Mouse (Mus musculus) urinary bladder, postnatal 25 days (tissue): ENCODE data around the gene Zfp961.
"Not testable (repeated sequence)": the region's sequence is repeated elsewhere in the genome, so short reads cannot be mapped to it uniquely, and the experiment has no call there.

Source experiments
- DNase-seq: peaks from one replicate; pipeline ENCODE4 v3.0.0; 2022; ENCODE audit warnings: low spot score

Zfp961 gene

DNA sequence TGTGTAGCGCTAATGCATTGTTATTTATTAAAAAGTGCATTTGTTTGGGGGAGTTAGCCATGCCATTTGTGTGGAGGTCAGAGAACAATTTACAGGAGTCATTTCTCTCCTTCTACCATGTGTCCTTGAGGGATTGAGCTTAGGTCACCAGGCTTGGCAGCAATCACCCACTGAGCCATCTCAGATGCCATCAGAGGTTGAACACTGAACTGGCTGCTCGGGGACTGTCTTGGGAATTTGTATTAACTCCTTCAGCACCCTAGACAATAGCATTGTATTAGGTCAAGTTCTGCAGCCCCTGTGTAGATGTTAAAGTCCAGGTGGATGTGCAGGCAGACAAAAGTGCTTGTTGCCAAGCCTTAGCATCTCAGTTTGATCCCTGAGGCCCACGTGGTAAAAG lies 13.2 kb downstream of the Zfp961 start:
- no peak for DNase-seq

DNA sequence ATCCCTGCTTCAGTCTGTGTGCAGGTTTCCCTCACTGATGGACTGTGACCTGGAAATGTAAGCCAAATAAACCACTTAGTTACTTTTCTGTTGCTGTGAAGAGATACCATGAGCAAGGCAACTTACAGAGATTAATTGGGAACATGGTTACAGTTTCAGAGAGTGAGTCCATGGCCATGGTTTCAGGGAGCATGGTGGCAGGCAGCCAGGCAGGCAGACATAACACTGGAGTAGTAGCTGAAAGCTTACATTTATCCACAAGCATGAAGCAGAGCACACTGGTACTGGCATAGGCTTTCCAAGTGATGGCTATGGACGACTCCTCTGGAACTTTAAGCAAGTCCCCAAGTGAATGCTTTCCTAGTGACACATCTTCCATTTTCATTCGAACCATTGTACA lies 14.3 kb downstream of the Zfp961 start:
- no peak for DNase-seq

DNA sequence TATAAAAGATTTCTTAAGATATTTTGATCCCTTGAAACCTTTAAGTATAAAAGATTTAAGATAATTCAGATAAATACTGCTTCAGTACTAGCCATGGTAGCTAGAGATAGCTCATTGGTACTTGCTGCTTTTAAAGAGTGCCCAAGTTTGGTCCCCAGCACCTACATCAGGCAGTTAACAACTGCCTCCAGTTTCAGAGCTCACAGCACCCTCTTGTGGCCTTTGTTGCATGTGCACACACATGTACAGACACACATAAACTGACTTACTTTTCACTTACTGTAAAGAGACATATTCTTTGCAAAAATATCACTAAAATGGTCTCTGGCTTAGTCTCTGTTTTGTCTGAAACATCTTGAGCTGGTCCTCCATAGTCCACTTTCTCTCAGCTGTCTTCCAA lies 15.6 kb downstream of the Zfp961 start:
- no peak for DNase-seq

DNA sequence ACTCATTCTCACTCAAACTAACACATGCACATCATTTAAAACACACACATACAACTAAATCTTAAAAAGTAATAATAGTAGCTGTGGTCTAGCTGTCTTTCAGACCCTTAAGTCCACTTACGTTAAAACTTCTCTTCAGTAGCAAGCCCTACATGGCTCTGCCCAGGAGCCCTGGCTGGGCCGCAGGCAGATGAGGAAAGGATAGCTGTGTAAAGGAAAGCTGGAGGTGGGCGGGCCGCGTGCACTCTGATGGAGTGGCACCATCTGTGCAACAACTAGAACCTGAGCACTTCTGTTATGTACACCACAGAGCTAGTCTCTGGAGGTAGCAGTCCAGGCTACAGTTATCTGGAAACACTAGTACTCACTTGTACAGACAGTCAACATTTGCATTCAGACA lies 16.4 kb downstream of the Zfp961 start:
- no peak for DNase-seq

DNA sequence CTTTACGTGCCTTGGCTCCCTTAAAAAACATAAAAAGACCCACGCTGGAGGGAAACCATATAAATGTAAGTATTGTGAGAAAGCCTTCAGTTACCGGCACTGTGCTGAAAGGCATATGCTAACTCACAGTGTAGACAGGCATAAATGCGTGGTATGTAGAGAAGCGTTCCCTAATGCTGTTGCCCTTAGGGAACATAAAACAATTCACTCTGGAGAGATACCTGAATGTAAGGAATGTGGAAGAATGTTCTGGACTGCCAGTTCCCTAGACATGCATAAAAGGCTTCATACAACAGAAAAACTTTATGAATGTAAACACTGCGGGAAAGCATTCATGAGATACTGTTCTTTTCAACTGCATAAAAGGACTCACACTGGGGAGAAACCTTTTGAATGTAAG lies 17.3 kb downstream of the Zfp961 start:
- DNase-seq: no peak

DNA sequence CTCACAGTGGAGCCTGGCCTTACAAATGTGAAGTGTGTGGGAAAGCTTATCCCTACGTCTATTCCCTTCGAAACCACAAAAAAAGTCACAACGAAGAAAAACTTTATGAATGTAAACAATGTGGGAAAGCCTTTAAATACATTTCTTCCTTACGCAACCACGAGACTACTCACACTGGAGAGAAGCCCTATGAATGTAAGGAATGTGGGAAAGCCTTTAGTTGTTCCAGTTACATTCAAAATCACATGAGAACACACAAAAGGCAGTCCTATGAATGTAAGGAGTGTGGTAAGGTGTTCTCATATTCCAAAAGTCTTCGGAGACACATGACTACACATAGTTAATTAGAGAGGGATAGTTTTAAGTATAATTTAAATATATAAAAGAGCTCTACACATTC lies 17.8 kb downstream of the Zfp961 start:
- no peak for DNase-seq

DNA sequence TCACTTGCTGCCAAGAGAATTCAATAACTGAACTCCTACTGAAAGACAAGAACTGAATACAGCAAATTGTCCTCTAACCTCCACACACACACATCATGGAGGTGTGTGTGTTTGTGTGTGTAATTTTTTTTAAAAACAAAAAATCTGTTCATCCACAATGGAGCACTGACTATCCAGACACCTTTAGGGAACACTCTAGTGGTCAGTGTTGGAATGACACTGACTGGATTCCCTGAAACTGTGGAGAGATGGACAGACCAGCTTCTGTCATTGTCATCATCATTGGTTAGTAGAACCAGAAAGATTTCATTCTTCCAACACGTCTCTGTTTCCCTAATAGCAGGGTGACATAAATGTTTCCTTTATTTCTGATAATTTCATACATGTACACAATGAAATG lies 21.1 kb downstream of the Zfp961 start:
- no peak for DNase-seq

DNA sequence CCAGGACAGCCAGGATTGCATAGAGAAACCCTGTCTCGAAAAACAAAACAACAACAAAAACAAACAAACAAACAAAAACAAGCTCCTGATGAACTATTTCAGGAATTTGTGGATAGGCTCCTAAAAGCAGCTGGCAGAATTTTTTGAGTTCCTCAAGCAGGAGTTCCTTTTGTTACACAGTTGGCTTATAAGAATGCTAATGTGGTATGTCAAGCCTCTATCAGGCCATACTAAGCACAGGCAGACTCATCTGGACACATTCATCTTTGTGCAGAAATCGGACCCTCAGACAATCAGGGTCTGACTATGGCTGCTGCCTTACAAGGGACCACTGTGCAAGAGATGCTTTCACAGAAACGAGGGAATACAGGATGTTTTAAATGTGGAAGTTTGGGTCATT lies 23.4 kb downstream of the Zfp961 start:
- DNase-seq: no peak

DNA sequence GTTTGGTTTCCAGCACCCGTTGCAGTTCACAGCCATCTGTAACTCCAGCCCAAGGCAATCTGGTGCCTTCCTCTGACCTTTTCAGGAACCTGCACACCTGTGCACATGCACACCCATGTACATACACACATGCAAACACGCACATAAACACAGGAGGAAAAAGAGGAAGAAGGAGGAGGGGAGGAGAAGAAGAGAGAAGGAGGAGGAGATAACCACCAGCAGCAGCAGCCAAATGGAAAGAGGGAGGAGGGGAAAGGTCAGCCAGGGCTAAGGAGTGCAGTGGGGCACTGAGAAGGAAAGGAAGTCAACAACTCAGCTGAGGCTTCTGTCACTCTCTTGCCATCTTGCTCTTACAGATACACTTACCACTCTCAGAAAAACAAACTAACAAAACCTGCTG lies 30.2 kb downstream of the Zfp961 start:
- DNase-seq: no peak

DNA sequence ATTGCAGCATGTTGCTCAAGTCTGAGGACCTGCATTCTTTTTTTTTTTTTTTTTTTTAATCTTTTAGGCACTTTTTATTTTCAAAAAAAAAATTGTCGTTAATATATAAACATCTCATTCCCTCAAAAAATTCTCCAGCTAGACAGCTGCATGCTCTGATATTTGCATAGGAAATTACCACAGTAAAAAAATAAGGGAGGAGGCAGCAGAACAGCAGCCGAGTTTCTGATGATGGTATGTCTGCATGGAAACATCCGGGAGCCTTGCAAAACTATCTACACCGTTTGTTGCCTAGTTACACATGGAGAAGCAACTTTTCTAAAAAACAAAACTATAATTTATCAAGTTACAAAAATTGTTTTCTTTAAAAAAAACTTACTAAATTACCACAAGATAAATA lies 30.6 kb downstream of the Zfp961 start:
- no peak for DNase-seq

DNA sequence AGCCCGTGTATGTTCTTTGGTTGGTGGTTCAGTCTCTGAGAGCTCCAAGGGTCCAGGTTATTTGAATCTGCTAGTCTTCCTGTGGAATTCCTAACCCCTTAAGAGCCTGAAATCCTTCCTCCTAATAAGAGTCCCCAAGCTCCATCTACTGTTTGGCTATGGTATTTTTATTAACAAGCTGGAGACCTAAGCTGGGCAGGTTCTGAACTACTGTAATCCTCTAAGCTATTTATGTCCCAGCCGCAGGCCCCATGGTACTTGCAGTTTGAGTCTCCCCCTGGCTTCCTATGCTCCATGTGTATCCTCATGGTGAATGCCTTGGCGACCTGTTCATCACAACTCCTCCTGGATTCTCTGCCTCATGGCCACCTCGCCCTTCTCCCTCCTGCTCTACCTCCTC lies 33.8 kb downstream of the Zfp961 start:
- DNase-seq: no peak

DNA sequence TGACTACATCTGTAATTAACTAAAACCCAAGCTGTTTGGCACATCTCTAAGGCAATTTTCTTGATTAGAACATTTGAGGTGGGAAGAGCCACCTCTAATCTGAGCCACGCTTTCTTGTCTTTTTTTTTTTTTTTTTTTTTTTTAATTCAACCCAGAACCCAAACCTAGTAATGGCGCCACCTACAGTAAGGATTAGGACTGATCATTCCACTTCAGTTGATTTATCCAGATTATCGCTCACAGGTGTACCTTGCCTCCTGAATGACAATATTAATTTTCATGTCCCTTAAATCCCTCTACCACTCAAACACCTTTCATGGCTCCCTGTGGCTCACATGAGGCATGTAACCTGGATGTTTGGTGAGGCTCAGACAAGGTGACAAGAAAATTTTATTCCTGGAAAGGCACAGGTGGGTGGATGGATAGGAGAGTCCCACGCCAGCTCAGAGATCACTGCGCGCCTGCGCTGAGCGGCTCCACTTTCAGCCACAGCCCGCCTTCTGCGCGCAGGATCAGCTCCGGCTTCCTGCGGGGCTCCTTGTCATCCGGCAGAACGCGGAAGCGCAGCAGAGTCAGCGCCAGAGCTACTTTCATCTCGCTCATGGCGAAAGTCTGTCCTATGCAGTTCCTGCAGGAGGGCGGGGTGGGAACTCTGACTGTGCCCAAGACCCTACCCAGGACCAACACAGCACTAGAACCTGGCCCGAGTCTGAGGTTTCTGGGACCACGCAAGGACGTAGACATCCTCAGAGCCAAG lies 37.5 kb downstream of the Zfp961 start:
- peak; percentile 45 for DNase-seq

DNA sequence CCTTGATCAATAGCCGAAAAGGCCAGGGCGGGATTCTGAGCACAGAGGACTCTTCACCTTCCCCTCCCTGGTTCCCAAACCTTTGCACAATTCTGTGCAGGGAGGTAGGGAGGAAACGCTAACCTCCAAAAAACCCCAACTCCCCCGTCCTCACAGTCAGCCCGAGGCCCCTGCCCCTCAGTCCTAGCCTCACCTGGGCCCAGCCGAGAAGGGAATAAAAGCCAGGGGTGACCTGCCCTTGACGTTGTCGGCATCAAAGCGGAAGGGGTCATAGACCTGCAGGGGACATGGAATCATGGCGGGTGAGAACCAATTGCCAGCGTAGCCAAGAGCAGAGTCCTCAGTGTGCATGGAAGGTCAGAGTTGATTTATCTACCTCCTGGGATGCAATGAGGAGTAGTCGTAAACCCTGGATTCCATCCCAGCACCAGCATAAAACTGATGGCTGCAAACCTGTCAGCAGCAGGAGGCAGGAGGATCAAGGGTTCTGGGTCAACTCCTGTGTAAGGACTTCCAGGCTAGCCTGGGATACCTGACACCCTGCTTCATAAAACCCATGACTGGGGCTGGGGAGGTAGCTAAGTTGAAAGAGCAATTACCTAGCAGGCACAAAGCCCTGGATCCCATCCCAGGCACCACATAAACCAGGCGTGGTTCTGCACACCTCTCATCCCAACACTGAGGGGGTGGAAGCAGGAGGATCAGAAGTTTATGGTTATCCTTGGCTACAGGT lies 38.2 kb downstream of the Zfp961 start:
- no peak for DNase-seq

DNA sequence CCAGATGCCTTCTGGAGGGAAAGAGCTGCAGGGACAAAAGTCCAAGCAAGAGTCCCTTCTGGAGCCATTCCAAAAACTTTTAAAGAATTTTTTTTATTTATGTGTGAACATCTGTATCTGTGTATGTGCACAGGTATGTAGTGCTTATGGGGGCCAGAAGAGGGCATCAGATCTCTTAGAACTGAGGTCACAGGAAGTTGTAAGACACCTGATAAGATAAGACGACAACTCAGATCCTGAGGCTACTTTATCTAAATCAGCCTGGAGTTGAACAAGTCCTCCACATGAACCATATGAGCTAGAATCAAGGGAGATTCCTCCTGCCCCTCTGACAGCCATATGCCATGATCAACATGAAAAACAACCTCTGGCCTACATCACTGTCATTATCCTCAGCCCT lies 48.6 kb downstream of the Zfp961 start:
- no peak for DNase-seq

DNA sequence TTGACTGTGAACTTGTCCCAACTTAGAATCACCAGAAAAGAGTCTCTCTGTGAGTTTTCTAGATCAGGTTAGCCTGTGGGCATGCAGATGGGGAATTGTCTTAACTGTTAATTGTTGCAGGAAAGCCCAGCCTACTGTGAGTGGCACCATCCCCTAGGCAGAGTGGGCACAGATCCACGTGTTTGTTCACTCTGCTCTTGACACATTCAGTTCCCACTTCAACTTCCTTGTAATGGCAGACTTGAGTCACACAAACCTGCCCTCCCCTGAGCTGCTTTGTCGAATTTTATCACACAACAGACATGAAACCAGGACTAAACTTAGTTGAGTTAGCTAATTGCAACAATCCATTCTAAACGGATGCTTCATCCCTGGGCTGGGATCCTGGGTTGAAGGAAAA lies 49.4 kb downstream of the Zfp961 start:
- no peak for DNase-seq

DNA sequence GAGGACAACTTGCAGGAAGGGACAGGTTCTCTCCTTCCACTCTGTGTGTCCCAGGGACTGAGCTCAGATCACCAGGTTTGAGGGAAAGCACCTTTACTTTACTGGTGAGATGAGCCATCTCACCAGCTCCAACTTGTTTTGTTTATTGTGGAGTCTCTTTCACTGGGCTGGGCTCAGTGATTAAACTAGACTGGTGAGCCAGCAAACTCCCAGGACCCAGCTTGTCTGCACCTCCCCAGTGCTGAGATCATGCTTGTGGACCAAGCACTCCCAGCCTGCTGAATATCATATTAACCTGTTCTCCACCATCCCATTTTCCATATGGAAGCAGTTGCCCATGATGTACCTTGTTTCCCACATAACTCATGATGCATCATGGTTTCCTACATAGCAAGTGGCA lies 52.1 kb downstream of the Zfp961 start:
- no peak for DNase-seq

DNA sequence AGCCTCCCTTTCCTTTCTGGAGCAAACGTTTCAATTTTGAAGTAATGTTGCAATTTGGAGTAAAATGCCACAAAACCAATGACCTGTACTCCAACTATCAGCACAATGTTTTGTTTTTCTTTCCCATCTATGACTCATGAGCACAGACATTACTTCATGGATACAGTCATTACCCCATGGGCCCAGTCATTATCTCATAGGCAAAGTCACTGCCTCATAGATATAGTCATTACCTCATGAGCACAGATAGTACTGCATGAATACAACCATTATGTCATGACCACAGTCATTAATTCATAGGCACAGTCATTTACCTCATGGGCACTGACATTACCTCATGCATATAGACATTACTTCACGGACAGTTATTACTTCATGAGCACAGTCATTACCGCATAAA lies 55.1 kb downstream of the Zfp961 start:
- no peak for DNase-seq

DNA sequence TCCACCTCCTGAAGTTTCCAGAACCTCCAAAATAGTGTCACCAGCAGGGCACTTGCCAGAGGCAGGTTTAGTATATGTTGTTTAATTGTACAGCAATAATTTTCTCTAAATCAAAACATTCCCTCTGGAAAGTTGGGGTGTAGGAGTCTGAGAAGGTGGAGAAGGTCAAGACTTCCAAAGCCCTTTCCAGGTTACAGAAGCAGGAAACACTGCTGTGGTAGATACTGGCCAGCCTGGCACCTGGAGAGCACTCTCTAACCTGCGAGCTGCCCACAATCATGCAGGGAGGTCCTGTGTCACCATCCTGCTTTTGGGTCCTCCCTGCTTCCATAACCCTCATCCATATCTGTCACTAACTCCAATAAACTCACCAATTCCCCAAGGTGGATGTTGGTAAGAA lies 55.9 kb downstream of the Zfp961 start:
- DNase-seq: no peak

DNA sequence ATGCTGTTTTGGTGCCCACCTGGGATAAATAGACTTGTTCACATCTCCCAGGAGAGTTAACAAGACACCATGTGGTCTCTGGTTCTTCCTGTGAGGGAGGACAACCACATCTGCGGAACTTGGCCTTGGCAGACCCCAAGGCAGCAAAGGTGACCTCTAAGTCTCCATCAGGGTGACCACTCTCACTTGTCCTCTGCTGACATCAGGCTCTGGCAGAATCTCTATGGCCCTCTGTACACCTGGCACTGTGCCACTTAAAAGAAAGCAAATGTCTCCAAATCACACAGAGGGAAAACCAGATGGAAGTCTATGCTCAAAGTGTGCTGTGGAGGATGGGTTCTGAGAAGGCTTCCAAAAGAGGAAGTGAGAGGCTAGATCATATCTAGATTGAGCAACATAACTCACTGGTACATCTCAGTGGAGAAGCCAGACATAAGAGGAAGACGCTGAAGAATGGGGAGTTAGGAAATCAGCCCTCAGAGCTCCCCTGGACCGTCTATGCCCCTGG lies 57.4 kb downstream of the Zfp961 start:
- DNase-seq: no peak

DNA sequence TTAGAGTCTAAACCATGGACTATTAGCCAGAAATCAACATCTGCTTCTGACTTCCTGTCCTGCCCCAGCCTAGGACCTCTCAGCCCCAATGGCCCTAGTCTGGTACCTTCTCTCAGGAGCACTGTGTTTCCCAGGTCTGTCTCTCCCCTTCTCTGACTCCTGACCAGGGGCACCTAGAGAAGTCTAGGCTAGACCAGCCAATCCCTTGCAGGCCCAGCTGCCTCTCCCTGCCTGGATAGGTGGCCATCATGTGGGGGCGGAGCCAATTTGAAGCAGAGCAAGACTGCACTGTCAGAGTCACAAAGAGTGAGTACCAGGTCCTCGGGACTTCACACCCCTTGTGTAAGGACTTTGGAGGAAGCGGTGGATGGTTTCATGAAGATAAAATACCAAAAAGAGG lies 58.6 kb downstream of the Zfp961 start, which contains the start of gene Cyp4f18:
Gene Cyp4f18 (minus strand): TSS at position 154 of the 400 bp plus-strand sequence.
- no peak for DNase-seq

DNA sequence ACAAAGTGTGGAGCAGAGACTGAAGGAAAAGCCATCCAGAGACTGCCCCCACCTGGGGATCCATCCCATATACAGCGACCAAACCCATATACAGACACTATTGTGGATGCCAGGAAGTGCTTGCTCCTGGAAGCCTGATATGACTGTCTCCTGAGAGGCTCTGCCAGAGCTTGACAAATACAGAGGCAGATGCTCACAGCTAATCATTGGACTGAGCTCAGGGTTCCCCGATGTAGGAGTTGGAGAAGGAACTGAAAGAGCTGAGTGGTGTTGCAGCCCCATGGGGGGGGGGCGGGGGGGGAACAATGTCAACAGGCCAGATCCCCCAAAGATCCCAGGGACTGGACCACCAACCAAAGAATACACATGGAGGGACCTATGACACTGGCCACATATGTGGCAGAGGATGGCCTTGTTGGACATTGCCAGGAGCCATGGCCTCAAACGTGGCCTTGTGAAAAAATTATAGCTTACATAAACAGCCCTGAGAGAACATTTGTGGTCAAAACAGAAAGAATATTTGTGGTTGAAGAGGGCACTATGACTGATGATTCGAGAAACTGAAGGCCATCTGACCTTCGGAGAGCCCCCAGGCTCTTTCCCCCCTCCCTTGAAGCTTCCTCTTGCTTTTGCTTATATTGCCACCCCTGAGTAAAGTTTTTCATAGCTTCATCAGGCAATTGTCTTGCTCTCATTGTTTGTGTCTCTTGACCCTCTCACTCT lies 62.8 kb downstream of the Zfp961 start:
- DNase-seq: not testable (repeated sequence)

DNA sequence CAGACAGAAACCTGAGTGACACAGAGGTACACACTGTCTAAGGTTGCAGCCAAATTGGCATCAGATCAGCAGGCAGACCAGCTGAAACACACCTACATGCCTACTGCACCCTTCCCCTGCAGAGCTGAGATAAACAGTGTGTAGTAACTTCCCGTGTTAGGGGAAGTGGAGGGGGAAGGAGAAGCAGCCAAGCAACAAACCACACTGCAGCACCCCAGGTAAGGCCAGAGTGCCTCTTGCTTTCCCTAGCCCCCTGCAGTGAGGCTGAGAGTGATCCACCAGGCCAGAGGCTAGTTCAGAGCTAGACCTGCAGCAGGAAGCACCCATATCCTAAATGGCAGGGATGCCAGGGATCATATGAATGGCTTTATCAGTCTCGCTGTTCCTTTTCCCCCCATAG lies 66.5 kb downstream of the Zfp961 start:
- not testable (repeated sequence) for DNase-seq

DNA sequence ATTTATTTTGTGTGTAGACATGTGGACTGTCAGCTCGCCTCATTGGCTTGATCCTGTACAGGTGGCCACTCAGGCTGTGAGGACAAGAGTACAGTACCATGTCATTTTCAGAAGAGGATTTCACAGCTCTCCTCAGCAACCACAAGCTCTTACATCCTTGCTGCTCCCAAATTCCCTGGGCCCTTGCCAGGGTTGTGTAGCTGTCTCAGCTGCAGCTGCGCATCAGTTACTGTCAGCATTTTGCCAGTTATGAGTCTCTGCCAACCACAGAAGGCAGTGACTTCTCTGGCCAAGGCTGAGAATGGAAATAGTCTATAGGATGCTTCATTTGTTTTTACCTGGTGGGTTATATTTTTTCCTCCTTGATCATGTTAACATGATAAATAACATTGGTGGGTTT lies 67.3 kb downstream of the Zfp961 start:
- DNase-seq: no peak
